Mouse (Mus musculus): Measurements from ENCODE around the gene Arsg.
A peak's percentile ranks its signal among the peaks of the same experiment; 100 is the strongest.

The Arsg gene

DNA sequence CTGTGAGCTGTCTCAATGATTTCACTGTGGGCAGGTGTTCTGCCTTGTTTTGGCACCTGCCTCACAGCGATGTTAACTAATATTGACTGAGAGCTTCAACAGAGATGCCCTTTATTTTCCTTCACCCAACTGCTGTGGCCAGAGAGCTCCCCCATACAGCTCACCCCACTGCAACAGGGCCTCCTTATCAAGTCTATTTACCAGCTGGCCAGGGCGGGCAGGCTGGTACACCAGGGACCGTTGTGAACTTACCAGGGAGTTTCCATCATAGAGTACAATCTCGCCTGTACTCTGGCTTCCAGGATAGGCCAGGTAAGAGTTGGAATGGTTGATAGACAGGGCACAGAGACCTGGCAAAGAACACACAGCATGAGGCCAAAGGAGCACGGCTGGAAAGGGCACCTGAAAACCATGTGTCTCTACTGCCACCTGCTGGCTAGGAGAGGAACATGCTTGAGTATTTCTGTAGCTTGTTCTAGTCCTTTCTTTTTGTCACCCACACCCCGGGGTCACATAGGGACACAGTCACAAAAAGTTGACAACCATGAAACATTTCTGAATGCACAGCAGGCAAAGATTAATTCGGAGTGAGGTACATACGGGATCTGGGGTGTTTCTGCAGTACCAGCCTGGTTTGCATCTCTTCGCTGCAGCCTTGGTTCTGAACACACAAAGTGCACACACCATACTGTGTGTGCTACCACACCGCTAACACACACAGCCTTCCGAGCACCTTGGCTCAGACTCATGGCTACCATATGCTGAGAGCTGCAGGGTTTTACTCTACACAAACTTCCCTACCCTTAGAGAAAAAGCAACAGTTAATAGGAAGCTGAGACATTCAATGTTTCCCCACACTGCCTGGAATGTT is 111.9 kb downstream of the Arsg start:
- peak; percentile 78 to 90 for DNase-seq (ENCODE audit: low spot score in 2 of 2)

- no peak for DNase-seq (ENCODE audit: low spot score in 2 of 2)
Observed at GRCm38 (mm10) chr11:109586424-109586823, 113.2 kb downstream of the Arsg start.

DNA sequence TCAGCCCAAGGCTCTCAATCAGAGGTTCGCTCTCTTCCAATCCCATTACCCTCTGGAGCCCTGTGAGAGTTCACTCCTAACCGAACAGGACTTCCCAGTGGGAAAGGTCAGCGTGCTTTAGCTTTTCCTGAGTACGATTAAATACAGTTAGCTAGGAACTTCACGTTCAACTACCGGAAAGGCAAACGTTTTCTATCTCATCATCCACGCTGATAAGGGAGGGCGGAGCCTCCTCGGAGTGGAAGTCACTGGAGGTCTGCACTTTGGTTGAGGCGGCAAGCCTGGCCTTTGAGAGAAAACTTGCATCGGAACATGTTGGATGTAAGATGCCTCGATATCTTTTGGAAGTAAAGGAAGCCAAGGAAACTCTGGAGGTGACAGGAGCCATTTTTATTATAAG is 113.8 kb downstream of the Arsg start:
- no peak for DNase-seq (ENCODE audit: low spot score in 2 of 2)

DNA sequence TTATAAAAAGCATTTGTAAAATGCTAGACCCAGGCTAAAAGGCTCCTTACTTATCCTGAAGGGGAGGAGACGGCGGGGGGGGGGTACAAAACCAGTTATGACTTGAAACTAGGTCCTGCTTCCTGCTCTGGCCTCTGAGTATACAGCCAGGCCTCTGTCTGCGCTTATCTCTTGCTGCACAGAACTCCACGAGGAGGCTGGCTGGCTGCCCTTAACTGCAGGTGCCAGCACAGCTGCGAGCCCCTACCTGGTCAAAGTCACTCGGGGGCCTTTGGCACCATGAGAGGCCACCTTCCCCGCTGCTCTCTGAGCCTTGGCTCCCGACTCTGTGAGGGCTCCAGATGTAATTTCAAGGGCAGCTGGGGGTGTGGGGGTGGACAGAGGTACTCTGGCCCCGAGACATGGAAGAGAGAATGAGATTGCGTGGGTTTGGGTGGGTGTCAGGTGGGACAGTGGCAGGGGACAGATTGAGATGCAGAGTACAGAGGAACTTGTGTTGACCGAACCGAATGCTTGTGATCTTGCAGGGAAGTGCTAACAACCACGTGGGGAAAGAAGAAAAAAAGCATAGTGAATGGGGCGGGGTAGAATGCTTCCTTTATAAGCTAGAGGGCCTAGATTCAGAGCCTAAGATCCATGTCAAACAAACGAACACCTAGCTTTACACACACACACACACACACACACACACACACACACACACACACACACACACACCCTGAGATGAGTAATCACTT is 114.6 kb downstream of the Arsg start:
- peak in 1 of 2 experiments; percentile 61 for DNase-seq (ENCODE audit: low spot score in 2 of 2)

DNA sequence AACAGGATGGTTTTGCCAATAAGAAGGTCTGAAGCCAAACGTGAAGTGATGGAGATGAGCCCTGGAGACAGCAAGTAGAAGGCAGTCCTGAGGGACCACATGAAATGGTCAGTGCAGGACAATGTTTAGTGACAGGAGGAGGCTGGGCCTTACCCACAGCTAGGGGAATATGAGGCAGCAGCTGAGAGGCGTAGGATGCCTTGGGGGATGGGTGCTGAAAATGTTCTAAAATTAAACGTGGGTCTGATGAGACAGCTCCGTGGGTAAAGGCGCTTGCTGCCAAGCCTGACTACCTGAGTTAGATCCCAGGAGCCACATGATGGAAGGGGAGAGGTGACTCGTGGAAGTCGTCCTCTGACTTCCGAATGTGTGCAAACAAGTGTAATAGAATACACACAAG is 116.8 kb downstream of the Arsg start:
- no peak for DNase-seq (ENCODE audit: low spot score in 2 of 2)

- no peak for DNase-seq (ENCODE audit: low spot score in 2 of 2)
Observed at GRCm38 (mm10) chr11:109591511-109591910, 118.3 kb downstream of the Arsg start.

DNA sequence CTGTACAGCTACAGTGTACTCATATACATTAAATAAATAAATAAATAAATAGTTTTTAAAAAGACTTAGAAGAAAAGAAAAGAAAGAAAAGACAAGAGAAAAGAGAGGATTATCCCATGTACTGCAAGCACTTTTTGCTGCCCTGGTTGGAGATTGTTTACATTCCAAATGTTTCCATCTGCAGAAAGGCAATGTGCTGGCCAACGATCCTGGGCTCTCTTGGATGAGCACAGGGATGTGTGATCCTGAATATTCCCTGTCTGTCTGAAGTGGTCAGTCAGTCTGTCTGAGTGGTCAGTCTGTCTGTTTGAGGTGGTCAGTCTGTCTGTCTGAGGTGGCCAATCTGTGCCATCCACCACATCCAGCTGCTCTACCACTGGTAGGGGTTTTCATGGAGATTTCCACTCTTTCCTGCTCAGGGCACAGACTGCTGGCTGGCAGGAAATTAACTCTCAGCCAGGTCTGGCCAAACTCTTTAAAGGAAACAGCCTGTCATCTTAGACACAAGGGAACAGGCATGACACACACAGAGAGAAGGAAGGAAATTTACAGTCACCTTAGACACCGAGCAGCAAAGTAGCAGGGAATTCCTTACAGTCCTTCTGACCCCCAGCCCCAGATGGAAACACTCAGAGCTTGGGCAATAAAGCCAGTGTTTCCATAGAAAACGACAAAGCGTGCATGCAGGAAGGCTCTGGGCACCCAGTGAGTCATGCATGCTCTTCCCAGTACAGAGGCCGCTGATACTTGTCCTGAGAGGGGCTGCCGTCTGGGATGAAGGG is 120.2 kb downstream of the Arsg start:
- no peak for DNase-seq (ENCODE audit: low spot score in 2 of 2)

DNA sequence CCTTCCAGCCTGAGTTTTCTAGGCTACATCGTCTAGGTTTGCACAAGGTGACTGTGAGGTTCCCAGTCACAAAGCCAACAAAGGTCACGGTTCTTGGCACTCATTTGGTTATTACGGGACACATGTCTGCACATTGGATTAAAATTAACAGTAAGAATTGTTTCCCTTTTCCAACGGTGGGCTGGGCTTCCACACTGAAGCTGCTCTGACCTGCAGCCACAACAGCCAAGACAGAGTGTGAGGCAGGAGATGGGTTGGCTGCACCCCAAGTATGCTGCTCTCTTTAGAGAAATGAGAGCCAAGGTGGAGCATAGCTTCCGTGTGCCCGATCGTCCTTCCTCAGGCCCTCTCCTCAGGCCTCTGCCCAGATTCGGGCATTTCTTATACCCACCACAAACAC is 121.6 kb downstream of the Arsg start:
- no peak for DNase-seq (ENCODE audit: low spot score in 2 of 2)

DNA sequence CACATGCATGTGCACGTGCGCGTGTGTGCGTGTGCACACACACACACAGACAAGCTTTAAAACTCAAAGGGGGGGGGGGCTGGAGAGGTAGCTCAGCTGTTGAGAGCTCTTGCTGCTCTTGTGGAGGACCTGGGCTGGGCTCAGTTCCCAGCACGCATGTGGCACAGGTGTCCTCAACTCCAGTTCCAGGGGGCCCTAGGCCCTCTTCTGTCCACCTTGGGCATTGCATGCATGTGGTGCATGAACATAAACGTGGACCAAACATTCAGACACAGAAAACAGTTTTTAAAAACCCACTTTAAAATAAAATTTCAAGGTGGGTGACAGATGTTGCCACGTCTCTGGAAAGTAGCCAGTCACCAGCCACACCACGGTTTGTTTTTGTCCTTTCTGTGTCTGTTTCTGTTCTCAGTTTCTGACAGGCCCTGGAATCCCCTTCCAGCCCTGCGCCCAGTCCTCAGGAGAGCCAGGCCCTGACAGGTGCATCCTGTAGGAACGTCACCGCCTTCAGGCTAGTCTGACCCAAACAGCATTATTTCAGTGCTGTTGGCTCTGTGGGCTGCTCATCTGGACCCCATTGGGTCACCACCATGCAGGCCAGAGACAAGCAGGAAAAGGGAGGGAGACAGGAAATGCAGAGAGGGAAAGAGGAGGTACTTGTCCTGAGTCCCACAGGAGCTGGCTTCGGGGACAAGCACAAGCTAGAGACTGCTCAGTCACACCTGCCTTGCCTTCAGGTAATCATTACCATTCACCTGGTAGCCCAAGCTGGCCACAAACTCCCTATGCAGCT is 125.8 kb downstream of the Arsg start:
- DNase-seq (ENCODE audit: low spot score in 2 of 2), result no peak

DNA sequence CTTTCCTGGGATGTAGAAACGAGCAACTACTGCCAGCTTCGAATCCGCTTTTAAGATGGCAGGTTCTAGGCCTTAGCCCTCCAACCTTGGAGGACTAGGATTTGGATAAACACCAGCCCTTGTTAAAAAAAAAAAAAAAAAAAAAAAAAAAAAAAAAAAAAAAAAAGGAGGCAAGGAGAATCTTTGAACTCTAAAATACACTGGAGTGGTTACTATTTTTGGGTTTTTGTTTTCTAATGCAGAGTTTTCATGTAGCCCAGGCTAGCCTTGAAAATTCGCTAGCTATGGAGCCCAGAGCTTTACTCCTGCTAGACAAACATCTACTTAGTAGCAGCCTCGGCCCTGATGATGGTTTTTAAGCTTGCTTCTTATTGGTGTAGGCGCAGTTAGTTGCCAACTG is 134.4 kb downstream of the Arsg start:
- DNase-seq (ENCODE audit: low spot score in 2 of 2), result no peak

DNA sequence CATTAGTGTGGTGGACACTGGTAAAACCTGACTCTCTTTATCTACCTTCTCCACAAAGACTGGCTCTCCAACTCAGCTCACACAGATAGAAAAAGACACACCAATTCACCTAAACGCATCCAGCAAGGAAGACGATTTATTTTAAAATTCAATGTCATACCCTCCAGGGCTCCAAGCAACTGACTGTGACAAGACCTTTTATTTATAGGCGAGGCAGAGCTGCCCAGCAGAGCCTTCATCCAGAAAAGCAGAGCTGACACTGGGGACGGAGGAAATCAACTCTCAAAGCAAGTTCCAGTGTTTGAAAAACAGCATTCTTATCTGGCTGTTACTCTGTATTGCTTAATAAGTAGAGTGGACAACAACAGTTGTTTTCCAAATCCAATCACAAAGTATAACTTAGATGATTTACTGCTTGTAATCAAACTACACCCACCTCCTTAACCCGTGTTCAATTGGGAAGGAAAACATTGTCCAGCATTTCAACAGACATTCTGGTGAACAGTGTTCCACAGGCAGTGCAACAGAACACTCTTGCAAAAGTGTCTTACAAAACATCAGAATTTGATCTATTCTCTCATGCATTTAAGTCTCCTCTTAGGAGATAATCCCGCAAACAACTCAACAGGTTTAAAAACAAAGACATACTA is 135.9 kb downstream of the Arsg start:
- no peak for DNase-seq (ENCODE audit: low spot score in 2 of 2)

DNA sequence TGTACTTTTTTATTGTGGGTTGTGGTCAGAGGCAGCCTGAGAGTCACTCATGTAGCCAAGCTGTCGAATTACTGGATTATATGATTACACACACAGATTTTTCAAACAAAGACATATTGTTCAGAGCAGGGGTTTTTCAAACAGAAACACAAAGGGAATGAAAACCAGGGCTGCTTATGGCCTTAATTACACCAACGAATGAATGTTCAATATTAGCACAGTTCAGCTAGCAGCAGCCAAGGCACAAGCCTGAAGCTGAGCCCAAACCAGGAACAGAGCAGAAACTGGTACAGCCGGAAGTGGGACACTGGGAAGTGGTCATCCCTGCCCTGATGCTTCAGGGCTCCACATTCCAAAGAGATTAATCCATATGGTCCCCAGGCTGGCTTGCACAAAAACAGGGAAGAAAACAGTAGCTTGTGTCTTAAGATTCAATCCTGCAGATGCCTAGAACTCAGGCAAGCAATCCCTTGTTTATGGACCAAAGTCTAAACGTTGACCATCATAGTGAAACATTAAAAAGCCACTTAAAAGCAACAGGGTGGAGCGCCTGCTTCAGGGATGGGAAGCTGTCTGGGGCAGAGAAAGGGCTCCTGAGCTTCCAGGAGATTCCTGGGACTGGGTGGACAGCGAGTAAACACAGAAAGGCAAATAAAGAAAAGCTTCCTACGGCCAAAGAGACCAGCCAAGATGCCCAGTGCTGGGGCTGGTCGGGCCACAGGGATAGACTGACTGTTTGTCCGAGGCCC is 137.0 kb downstream of the Arsg start:
- DNase-seq (ENCODE audit: low spot score in 2 of 2), result no peak

DNA sequence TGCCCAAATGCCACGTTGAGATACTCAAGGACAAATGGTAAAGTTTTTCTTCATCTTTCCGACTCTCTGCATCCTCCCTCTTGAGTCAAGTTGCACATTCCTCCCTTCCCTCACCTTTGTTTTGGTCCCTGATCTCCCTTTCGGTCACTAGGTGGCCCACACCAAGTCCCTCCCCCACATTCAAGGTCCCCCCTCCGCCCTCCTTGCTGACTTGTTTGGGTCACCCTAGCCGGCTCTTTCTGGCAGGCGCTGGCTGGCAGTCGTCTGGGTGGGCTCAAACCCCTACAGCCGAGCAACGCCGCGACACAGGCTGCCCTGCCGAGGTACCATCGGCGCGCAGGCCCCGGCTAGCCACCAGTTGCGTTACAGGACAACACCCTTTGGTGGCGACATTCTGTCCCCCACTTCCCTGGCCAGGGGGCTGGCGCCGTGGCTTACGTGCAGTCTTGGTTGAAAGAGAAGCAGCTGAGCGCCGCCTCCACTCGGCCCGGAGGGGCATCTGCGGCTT is 137.7 kb downstream of the Arsg start:
- no peak for DNase-seq (ENCODE audit: low spot score in 2 of 2)

DNA sequence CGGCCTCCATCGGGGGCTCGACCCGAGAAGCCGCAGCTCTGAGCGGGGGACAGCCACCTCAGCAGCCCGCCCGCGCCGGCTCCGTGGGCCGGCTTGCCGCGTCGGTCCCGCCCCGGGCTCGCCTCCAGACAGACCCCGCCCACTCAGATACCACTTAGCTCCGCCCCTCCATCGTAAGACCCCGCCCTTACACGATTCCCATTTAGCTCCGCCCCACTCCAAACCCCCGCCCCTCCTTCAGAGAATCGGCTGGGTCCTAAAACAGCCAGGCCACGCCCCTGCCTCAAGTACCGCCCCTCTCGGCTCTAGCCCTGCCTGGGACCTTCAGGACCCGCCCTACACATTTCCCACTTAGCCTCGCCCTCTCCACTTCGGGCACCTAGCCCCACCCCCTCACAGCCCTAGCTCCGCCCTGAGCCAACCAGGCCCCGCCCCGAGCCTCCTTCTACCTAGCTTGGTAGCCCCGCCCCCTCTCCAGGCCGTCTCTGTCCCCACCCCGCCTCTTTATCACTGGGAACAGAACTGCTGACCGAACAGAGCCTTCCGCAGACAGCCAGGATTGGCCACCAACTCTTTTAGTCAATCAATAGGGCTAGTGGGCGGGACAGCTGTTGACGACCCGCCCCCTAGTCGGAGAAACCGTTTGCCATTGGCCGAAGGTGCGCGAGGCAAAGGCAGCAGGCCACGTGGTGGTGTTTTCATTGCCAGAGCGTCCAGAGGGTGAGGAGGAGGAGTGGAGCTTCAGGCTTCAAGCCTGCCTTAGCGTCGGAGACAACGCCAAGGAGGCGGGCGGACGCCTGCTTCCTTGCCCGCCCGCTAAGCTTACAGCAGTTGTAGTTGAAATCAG is 138.4 kb downstream of the Arsg start, which contains the start of gene Wipi1:
Wipi1 (minus strand) TSS at position 665 of the 847 bp plus-strand sequence.
- peak; percentile 100 for DNase-seq (ENCODE audit: low spot score in 2 of 2)

DNA sequence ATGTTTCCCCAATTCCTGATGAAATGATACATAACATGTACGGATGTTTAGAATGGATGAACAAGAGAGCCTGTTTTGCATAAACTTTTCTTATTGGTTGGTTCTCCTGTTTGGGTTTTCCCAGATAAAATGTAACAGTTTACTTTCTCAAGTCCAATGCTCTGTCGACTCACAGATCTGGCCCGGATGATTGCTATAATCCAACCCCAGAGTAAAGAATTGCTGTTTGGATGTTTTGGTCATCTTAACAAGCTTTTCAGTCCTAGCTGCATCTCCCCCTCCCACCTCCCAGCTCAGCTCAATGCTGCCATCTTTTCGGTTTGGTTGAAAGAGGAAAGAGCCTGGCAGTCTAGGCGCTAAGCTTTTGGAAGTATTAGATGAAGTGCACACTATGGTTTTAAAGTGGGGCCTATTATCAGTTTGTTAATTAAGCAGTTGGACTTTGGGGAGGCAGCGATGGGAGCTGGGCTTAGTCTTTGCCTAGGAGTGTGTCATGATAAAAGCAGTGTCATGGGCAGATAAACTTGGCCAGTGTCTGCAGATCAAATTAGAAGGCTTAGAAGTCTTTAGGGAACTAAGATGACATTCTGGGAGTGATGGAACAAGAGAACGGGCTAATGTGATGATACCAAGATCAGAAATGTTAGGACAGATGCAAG is 139.8 kb downstream of the Arsg start:
- peak in 1 of 2 experiments; percentile 44 for DNase-seq (ENCODE audit: low spot score in 2 of 2)

- DNase-seq (ENCODE audit: low spot score in 2 of 2), result no peak
Observed at GRCm38 (mm10) chr11:109615286-109615685, 142.1 kb downstream of the Arsg start.

DNA sequence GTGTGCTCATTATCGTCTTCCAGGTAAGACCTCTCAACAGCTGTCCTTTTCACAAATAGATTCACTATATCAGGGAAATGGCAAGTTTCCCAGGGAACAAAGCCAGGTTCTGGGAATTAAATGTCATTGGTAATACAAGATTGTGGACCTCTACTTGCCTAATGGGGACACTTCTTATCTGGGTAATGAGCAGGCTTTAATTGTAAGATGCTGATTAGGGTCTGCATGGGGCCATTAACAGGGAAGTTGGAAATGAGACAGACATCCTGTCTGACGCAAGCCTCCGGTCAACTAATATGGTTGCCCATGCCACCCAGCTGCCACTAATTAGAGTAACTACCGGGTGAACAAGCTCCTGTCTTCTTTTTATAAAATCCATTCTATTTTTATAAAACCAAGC is 143.2 kb downstream of the Arsg start:
- no peak for DNase-seq (ENCODE audit: low spot score in 2 of 2)

DNA sequence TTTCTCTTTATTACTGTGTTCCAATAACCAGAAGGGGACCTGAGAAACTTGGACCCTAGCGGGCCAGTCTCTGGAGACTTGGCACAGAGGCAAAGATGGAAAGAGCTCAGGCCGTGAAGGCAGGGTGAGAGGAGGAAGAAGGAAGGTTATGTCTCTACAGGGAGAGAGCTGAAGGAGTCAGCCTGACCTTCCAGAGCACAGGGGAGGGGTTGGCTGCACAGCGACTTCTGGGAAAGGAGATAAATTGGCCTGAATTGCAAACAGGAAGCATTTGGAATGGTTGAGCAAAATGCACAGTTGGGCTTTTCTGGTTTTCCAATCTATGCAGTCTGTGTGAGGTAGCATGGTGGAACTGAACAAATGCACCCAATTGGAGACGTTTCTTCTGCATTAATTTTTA is 143.6 kb downstream of the Arsg start:
- DNase-seq (ENCODE audit: low spot score in 2 of 2), result no peak

Measured in spleen, postnatal 4 days (tissue).